Mouse (Mus musculus) kidney, postnatal 0 days (tissue): ENCODE data around the gene Ebi3. TPM values are rescaled to one million over a fixed set of nuclear protein-coding genes. Genes with fewer than 3 reads are reported as not detected.
A peak's percentile ranks its signal among the peaks of the same experiment; 100 is the strongest.

Experiments
- ATAC-seq: fragments of 200-750 bp; cut with Nextera tagmentation; replicated peaks from 2 replicates; pipeline ENCODE4 v1.8.0; 2017; ENCODE audit warnings: low read depth, moderate number of reproducible peaks, moderate TSS enrichment, moderate library complexity; ENCODE audit not compliant: low FRiP score
- DNase-seq: peaks from one replicate; pipeline ENCODE4 v3.0.0-alpha.2; 2016; ENCODE audit warnings: low spot score
- H3K27ac ChIP-seq: fragments of 300-500 bp; sonication (generic); 2 replicates; pipeline ENCODE4 v1.5.1; 2014; ENCODE audit warnings: mild to moderate bottlenecking
- H3K27me3 ChIP-seq: fragments of 300-500 bp; sonication (generic); 2 replicates; pipeline ENCODE4 v1.6.1; 2014; ENCODE audit warnings: low read length, mixed read lengths; ENCODE audit not compliant: insufficient read depth
- H3K36me3 ChIP-seq: fragments of 300-500 bp; sonication (generic); 2 replicates; pipeline ENCODE4 v1.6.1; 2014; ENCODE audit warnings: low read length, mixed read lengths; ENCODE audit not compliant: insufficient read depth
- H3K4me1 ChIP-seq: fragments of 300-500 bp; sonication (generic); replicated peaks from 2 replicates; pipeline ENCODE4 v1.6.1; 2014; ENCODE audit warnings: antibody characterized with exemption, low read length, mixed read lengths; ENCODE audit not compliant: insufficient read depth
- H3K4me2 ChIP-seq: fragments of 300-500 bp; sonication (generic); 2 replicates; pipeline ENCODE4 v1.6.1; 2014; ENCODE audit warnings: mild to moderate bottlenecking, low read length, moderate library complexity, mixed read lengths
- H3K4me3 ChIP-seq: fragments of 300-500 bp; sonication (generic); replicated peaks from 2 replicates; pipeline ENCODE4 v1.5.1; 2014; ENCODE audit warnings: low read depth, low read length
- H3K9ac ChIP-seq: fragments of 300-500 bp; sonication (generic); 2 replicates; pipeline ENCODE4 v1.6.1; 2014; ENCODE audit warnings: low read depth, low read length
- H3K9me3 ChIP-seq: fragments of 300-500 bp; sonication (generic); replicated peaks from 2 replicates; pipeline ENCODE4 v1.6.1; 2016; ENCODE audit warnings: low read length, inconsistent platforms, mixed read lengths
- CTCF ChIP-seq: IDR thresholded peaks from 2 replicates; pipeline ENCODE4 v1.5.1; 2016; ENCODE audit warnings: antibody characterized with exemption, low read depth, mild to moderate bottlenecking, moderate library complexity
- WGBS: fragments of 180-500 bp; shearing (Covaris S2); extraction: QIAGEN DNeasy Blood & Tissue Kit; methylation state at CpG from one replicate; pipeline ENCODE4 v1.1.7; 2014; 5-methylcytosine and 5-hydroxymethylcytosine counted together
- polyA plus RNA-seq: library from polyadenylated mRNA; unstranded; fragments of >200 nt; fragmentation: Nextera tagmentation; extraction: Ambion mirVana; gene quantifications from 2 replicates; pipeline ENCODE4 v1.2.1, GENCODE M21; 2015

Gene Ebi3
- polyA plus RNA-seq, 1 experiment from 2014 or later: 1.8 TPM

DNA sequence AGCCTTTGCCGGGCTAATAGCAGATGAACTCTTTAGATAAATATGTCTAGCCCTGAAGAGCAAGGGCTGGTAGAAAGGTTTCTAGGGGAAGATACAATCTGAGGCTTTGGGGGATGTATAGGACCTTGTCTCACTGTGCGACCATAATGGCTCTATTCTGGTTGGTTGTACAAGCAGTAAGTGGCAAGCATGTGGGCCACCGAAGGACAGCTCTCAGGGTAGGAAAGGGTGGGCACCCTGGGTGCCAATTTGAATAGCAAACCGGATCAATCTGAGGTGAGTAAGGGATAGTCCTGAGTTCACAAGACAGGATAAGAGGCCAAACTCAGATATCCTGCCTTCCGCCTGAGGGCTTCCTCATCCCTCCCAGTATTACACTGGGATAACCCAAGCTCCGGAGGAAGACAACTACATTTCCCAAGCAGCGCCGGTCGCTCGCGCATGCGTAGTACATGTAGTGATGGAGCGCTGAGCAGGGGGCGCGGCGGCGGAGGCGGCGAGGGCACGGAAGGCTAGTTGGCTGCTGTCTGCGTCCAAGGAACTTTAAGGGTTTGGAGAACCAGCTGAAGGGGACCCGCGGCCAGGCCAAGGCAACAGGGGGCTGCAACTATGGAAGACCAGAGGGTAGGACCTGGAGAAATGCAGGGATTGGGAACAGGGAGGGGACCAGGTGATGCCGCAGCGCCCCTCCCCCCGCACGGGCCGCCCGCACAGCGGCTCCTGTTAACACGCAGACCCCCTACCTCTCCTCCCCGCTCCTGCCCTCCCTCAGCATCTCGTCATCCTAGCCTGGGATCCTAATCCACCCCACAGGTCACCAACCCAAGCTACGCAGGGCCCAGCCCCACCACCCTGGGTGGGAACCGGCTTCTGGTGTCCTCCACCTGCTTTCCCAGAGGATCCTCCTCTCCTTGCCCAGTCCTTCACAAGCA, 33.9 kb downstream of the Ebi3 start, which contains the start of gene Fsd1:
Gene Fsd1 (plus strand): TSS at position 480 of the 932 bp plus-strand sequence.
- Histone ChIP-seq H3K9ac (0 out of 2 replicates have a peak within 1 kb of the TSS, but pooled peaks have one; percentile 18), H3K27ac (no peak within 1 kb of the TSS), H3K4me1 (peaks cover 6% of the 10 kb centered on the region; the same call in 1 of the 2 replicates), H3K36me3 (no peaks in the 10 kb centered on the region), H3K4me3 (peak within 1 kb of the TSS; percentile 31; the same call in 1 of the 2 replicates), H3K27me3 (no peaks in the 10 kb centered on the region), H3K9me3 (no peaks in the 10 kb centered on the region), H3K4me2 (peak within 1 kb of the TSS; percentile 61)
- TF ChIP-seq CTCF: no peak
- 9% methylated on average over 30 of the region's 35 CpGs for whole genome bisulfite sequencing
- DNase-seq: peak; percentile 83
- peak; percentile 24; the same call in 1 of the 2 replicates for ATAC-seq

DNA sequence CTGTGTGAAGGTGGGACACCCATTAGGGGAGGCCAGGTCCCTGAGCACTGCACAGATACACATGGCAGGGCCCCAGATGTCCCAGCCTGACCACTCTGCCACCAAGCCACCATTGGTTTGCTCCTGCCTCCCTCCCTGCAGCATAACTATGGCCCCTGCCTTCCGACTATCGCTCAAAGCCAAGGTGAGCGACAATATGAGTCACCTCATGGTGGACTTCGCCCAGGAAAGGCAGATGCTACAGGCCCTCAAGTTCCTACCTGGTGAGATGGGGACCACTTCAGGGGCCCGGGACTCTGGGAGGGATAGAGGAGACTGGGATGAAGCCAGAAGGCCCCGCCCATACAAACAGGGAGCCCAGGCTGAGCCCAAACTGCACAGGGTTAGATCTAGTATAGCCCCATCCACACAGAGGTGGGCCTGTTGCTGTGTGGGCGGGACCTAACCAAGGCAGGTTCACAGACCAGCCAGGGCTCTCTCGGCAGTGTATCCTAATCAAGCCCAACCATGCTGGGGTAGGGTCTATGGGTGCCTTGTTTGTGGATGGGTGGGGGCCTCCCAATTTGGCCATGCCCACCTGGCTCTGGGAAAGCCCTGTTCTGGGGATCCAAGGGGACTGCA, 37.9 kb downstream of the Ebi3 start:
- H3K4me3 ChIP-seq: no peak overlapping the region
- no peak for DNase-seq
- ATAC-seq: no peak
- H3K4me2 ChIP-seq: no peak overlapping the region
- 88% methylated on average over 8 of the region's 8 CpGs for WGBS
- H3K9me3 ChIP-seq: no peaks in the 10 kb centered on the region
- no peak for TF ChIP-seq CTCF
- peaks cover 6% of the 10 kb centered on the region; the same call in 1 of the 2 replicates for H3K4me1 ChIP-seq
- no peak overlapping the region for H3K27ac ChIP-seq
- H3K36me3 ChIP-seq: no peaks in the 10 kb centered on the region
- H3K9ac ChIP-seq: no peak overlapping the region
- H3K27me3 ChIP-seq: no peaks in the 10 kb centered on the region

DNA sequence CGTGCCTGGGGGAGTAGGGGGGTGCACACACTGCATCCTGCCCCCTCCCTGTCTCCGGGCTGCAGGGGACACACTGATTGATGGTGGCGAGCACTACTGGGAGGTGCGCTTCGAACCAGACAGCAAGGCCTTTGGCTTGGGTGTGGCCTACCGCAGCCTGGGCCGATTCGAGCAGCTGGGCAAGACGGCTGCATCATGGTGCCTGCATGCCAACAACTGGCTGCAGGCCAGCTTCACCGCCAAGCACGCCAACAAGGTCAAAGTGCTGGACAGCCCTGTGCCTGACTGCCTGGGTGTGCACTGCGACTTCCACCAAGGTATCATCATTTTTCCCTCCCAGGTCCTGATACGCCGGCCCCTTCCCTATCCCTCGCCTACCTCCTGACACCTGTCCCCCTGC, 43.6 kb downstream of the Ebi3 start:
- no peak overlapping the region for H3K9ac ChIP-seq
- no peak overlapping the region for H3K4me2 ChIP-seq
- DNase-seq (no peak), ATAC-seq (no peak)
- WGBS: 79% methylated on average over 15 of the region's 15 CpGs
- H3K4me1 ChIP-seq: no peaks in the 10 kb centered on the region
- no peaks in the 10 kb centered on the region for H3K27me3 ChIP-seq
- no peak for TF ChIP-seq CTCF
- no peak overlapping the region for H3K27ac ChIP-seq
- no peak overlapping the region for H3K4me3 ChIP-seq
- H3K9me3 ChIP-seq: no peaks in the 10 kb centered on the region
- no peaks in the 10 kb centered on the region for H3K36me3 ChIP-seq

DNA sequence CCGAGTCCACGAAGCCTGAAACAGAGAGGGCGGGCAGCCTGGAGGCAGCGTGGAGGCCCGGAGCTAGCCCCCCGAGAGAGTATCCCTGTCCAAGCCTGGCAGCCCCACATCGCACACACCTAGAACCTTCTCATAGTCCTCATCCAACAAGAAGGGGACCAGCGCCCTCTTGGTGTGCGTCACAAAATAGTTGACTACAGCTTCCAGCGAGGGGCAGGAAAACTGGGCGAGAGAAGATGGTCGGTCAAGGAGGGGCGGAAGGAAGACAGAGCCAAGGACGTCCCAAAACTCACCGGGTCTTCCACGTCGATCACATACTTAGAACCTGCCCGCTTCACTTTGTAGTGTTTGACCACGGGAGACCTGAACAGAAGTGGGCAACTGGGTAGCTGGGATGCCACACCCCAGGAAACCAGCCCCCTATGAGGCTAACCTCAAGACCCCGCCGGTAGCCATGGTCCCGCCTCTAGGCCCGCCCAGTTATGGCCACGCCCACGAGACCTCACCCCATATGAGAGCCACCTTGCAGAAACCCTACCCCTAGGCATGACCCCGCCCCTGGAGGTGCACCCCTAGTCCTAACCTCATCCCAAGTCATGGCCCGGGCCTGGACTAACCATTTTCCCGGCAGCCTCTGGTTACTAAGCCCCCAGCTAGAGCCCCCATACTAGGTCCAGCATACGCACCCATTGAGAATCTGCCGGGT, 47.5 kb downstream of the Ebi3 start:
- H3K4me3 ChIP-seq: no peak overlapping the region
- DNase-seq (no peak), ATAC-seq (peak; percentile 47)
- H3K9ac ChIP-seq: no peak overlapping the region
- WGBS: 18% methylated on average over 30 of the region's 30 CpGs
- no peaks in the 10 kb centered on the region for H3K27me3 ChIP-seq
- no peaks in the 10 kb centered on the region for H3K36me3 ChIP-seq
- peak overlapping the region; percentile 28 for H3K4me2 ChIP-seq
- H3K27ac ChIP-seq: no peak overlapping the region
- no peaks in the 10 kb centered on the region for H3K9me3 ChIP-seq
- H3K4me1 ChIP-seq: no peaks in the 10 kb centered on the region
- TF ChIP-seq CTCF: peak; percentile 22; the same call in 1 of the 2 replicates

DNA sequence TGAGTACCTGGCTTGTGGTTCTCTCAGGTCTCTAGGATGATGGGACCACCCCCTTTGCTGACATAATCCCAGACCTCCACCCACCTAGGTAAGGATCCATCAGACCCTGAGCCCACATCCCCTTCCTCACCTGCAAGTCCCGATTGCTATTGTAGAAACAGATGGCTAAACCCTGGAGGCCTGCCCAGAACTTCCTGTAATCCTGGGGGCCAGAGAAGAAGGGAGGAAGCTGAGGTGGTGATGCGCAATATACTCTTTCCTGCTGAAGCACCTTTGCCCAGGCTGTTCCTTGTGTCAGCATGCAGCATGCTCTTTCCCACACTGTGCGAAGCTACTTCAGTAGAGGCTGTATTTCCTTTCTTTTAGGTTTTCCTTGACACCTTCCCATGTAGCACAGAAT, 50.6 kb downstream of the Ebi3 start:
- ATAC-seq: no peak

More for the DNA sequence above, 50.6 kb downstream of the Ebi3 start:
- Histone ChIP-seq H3K4me1 (peaks cover 3% of the 10 kb centered on the region; the same call in 1 of the 2 replicates), H3K27ac (no peak overlapping the region), H3K4me3 (no peak overlapping the region), H3K27me3 (no peaks in the 10 kb centered on the region), H3K4me2 (no peak overlapping the region), H3K9ac (no peak overlapping the region), H3K36me3 (no peaks in the 10 kb centered on the region), H3K9me3 (no peaks in the 10 kb centered on the region)
- no peak for TF ChIP-seq CTCF
- DNase-seq: no peak
- WGBS: 75% methylated on average over 3 of the region's 3 CpGs
